Mouse (Mus musculus): Measurements from ENCODE around the gene Map1s.

DNA sequence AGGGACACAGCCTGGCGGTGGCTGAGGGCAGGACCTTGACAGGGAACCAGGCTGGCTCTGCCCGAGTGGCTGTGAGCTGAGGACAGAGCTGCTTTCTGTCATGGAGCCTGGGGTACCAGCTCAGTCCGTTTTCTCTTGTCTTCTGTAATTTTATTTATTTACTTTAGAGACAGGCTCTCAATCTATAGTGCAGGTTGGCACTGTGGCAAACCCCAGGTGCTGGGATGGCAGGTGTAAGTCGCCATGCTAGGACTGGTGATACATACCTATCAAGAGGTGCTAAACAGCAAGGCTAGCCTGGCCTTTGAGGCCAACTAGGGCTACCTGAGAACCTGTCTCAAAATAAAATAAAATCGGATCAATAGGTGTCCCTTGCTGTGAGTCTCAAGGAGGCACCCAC is 49.7 kb upstream of the Map1s start:
- TF ChIP-seq CTCF (IDR thresholded peaks at IDR 0.05; ENCODE audit: insufficient read depth, low read depth, low read length) (no peak), POLR2A (IDR thresholded peaks at IDR 0.05; ENCODE audit: insufficient read depth, low read depth, low read length) (no peak)
